8 mouse cellular contexts compared by ENCODE assay signal in the genomic region with DNA sequence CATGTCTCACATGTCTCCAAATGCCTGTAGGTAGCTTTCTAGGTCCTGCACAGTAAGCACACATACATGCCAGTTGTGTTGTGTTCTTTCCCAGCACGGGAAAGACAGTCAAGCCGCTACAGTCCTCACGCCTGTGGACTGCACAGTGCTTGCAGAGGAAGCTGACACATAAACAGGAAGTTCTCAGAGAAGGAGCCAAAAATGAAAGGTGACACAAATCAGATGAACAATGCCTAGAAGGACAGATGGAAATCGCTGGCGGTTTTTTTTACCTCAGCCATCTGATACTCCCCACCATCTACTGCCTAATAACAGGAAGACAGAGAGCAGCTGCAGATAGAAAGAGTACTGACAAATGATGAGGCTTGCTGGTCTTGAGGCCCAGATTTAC. TPM values are rescaled to one million over a fixed set of nuclear protein-coding genes. Genes with fewer than 3 reads are reported as not detected.
DNase-seq lines count a peak whose midpoint lies in the region; ATAC-seq and TF ChIP-seq lines count a peak whose summit lies in the region.

Gene Cnot6l (minus strand): TSS at position 151 of the 391 bp plus-strand sequence.

- H3K27ac ChIP-seq in ES-E14 (ENCODE audit: insufficient read depth, low read depth, low read length, poor library complexity, severe bottlenecking): no peak within 1 kb of the TSS; the same call in 1 of the 2 replicates
- H3K27ac ChIP-seq in brown adipose tissue, adult 24 weeks (replicated peaks; ENCODE audit: low read depth, low read length): peak within 1 kb of the TSS; percentile 54
- peak within 1 kb of the TSS; percentile 99 for H3K27ac ChIP-seq in hindbrain, embryonic 15.5 days (replicated peaks)

- peaks cover 2 to 4% of the 10 kb centered on the region in 2 experiments; a peak in 2 of 4 replicates for H3K4me1 ChIP-seq in ES-E14 (ENCODE audit: control insufficient read depth in 2 of 2, insufficient read depth in 2 of 2, low read length in 2 of 2, poor library complexity in 1 of 2)
- peaks cover 2% of the 10 kb centered on the region; the same call in 1 of the 2 replicates for H3K4me1 ChIP-seq in brown adipose tissue, adult 24 weeks (ENCODE audit: control insufficient read depth, insufficient read depth, insufficient read length, low read length)
- H3K4me1 ChIP-seq in hindbrain, embryonic 15.5 days (replicated peaks): peaks cover 19% of the 10 kb centered on the region

- H3K36me3 ChIP-seq in ES-E14 (ENCODE audit: control insufficient read depth, insufficient read depth, low read length, poor library complexity, severe bottlenecking): no peaks in the 10 kb centered on the region
- H3K36me3 ChIP-seq in hindbrain, embryonic 15.5 days: no peaks in the 10 kb centered on the region

- in situ Hi-C loops in ES-E14 (cut with MboI; ENCODE audit: low sequenced_read_pairs in 2 of 2, unreplicated experiment in 2 of 2): no loop called here

- WGBS in hindbrain, embryonic 15.5 days: 48% methylated on average over 5 of the region's 5 CpGs

- H3K27me3 ChIP-seq in hindbrain, embryonic 15.5 days: no peaks in the 10 kb centered on the region

- peak within 1 kb of the TSS; percentile 59 for H3K4me2 ChIP-seq in hindbrain, embryonic 15.5 days

- ATAC-seq in hindbrain, embryonic 15.5 days (ENCODE audit: low FRiP score, low read depth): no peak
- ATAC-seq in megakaryocyte, adult 5-6 weeks (ENCODE audit: poor library complexity, severe bottlenecking): peak; percentile 36
- no peak for ATAC-seq in erythroid progenitor cell, adult 5-6 weeks (replicated peaks; ENCODE audit: low FRiP score, poor library complexity, severe bottlenecking)

- no peak for DNase-seq in ES-E14 (ENCODE audit: low read depth, low spot score)
- DNase-seq in gastrocnemius, adult 8-10 months (ENCODE audit: low spot score in 2 of 2): no peak
- DNase-seq in left cerebral cortex, postnatal 10 days (ENCODE audit: extremely low spot score in 1 of 2, low spot score in 2 of 2): peak in 1 of 2 experiments; percentile 52
- DNase-seq in spleen, postnatal 10 days (ENCODE audit: low spot score in 2 of 2): peak; percentile 33 to 43

- intact Hi-C loops in left cerebral cortex, postnatal 10 days (cut with DNase I): no loop called here

- H3K9me3 ChIP-seq in ES-E14 (ENCODE audit: control insufficient read depth, insufficient read depth, low read depth, low read length): no peaks in the 10 kb centered on the region
- no peaks in the 10 kb centered on the region for H3K9me3 ChIP-seq in hindbrain, embryonic 15.5 days

- H3K4me3 ChIP-seq in ES-E14 (ENCODE audit: insufficient read depth in 1 of 2, low read depth in 1 of 2, low read length in 2 of 2, poor library complexity in 1 of 2, severe bottlenecking in 1 of 2): peak within 1 kb of the TSS; percentile 80 to 90
- peak within 1 kb of the TSS; percentile 71 for H3K4me3 ChIP-seq in brown adipose tissue, adult 24 weeks (ENCODE audit: insufficient read depth, low read depth, low read length)
- H3K4me3 ChIP-seq in hindbrain, embryonic 15.5 days: peak within 1 kb of the TSS; percentile 85

- H3K9ac ChIP-seq in ES-E14 (ENCODE audit: insufficient read depth, low read depth, low read length, poor library complexity, severe bottlenecking): peak within 1 kb of the TSS; percentile 91
- H3K9ac ChIP-seq in hindbrain, embryonic 15.5 days: peak within 1 kb of the TSS; percentile 78

TF ChIP-seq in ES-E14, 5 proteins besides CTCF, POLR2A, EP300 and RAD21:
- no peak for TF ChIP-seq ZNF384 (IDR thresholded peaks at IDR 0.05; ENCODE audit: low read depth, low read length)
- no peak for TF ChIP-seq ZC3H11A (IDR thresholded peaks at IDR 0.05; ENCODE audit: borderline replicate concordance, low read depth, low read length)
- TF ChIP-seq MAFK (IDR thresholded peaks at IDR 0.05; ENCODE audit: insufficient read depth, low read depth, low read length): no peak
- TF ChIP-seq HCFC1 (IDR thresholded peaks at IDR 0.05; ENCODE audit: borderline replicate concordance, insufficient read depth, low read length): no peak
- TF ChIP-seq CHD2 (IDR thresholded peaks at IDR 0.05; ENCODE audit: low read depth, low read length): no peak

RNA-seq across cellular contexts. Expression of gene Cnot6l, which starts in this region (rescaled TPM):
- 8.4 TPM in 2 replicates for total RNA-seq in ES-E14 (2012; rRNA removed)
- polyA plus RNA-seq in brown adipose tissue, adult 24 weeks (2012; ENCODE audit: insufficient read depth, insufficient read length, missing spikeins): 8.9 and 11.8 TPM in 2 replicates
- total RNA-seq in gastrocnemius, adult 8-10 months (2022): 10 to 100 TPM; 22.9 to 31.7 (median 27.7) TPM
- 12.1 and 15.4 TPM in 2 replicates for polyA plus RNA-seq in hindbrain, embryonic 15.5 days (2015; fragmentation: Nextera tagmentation; extraction: Ambion mirVana)
- 10 to 100 TPM; 66.1 to 78.1 TPM for total RNA-seq in left cerebral cortex, postnatal 10 days (2021)
- total RNA-seq in megakaryocyte, adult 5-6 weeks (2015): 87.4 and 95.4 TPM in 2 replicates
- total RNA-seq in megakaryocyte, adult 5-6 weeks (2017): 81.4 and 85.0 TPM in 2 replicates
- total RNA-seq in erythroid progenitor cell, adult 5-6 weeks (2015; ENCODE audit: low replicate concordance): 18.0 and 20.5 TPM in 2 replicates
- 7.0 and 8.0 TPM in 2 replicates for total RNA-seq in erythroid progenitor cell, adult 5-6 weeks (2017; ENCODE audit: low replicate concordance)

Comparison
In these comparisons a context has a peak if more than half of its experiments do, and no peak if none do; other contexts are left out.
1. DNase-seq: peak in spleen, postnatal 10 days (2 of 2); none in ES-E14 (single experiment) and gastrocnemius, adult 8-10 months (0 of 2).
2. Peak in every context shown above with its lines, with median percentiles within 50 percentile points of each other: H3K4me3 ChIP-seq.